In the genomic region with DNA sequence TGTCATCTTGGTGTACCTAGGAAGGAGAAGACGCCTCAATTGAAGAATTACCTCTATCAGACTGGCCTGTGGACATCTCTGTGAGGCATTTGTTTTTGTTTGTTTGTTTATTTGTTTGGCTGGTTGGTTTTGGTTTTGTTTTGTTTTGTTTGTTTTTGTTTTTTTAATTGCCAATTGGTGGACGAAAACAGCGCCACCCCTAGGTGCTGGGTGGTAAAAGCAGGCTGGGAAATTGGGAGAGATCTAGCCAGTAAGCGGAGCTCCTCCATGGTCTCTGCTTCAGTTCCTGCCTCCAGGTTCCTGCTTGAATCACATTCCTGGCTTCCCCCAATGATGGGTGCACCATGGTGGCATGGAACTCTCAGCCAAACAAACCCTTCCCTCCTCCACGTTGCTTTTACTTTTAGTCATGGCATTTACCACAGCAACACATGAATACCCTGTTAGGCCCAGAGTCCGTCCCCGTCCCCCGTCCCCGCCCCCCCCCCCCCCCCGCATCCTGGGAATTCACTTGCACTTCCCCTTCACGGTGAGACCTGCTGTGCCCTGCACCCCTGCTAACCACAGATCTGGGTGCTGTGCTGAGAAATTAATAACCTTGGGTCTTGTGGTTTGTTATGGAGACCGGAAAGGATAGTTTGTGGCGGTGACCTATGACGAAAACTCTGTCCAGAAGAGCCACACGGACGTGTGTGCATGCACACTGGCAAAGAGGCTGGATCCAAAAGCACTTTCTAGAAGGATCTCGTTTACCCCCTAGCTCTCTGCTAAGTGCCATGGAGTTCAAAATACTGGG, we compare ENCODE assay signal across 21 mouse cellular contexts. TPM values are rescaled to one million over a fixed set of nuclear protein-coding genes. Genes with fewer than 3 reads are reported as not detected.
DNase-seq lines count a peak whose midpoint lies in the region; ATAC-seq and TF ChIP-seq lines count a peak whose summit lies in the region.
"Had no signal": no experiment of that assay in that cellular context is flagged by ENCODE, and none has a peak within 500 bp of the region (broad histone marks: within the 10 kb centered on the region; RNA-seq: fewer than 3 reads in every experiment).

No protein-coding gene starts in this region.

- H3K27me3 ChIP-seq in C2C12 (ENCODE audit: control insufficient read depth, insufficient read depth, insufficient read length), result no peaks in the 10 kb centered on the region
- H3K27me3 ChIP-seq: forebrain, embryonic 15.5 days; hindbrain, embryonic 13.5 days; lung, embryonic 15.5 days; neural tube, embryonic 13.5 days had no signal

- H3K79me2 ChIP-seq in C2C12 (ENCODE audit: control insufficient read depth, insufficient read depth), result peaks cover 100% of the 10 kb centered on the region

- peak; percentile 34 for DNase-seq in adrenal gland, adult 2 months
- no peak for DNase-seq in adrenal gland, adult 18-20 months (ENCODE audit: low spot score in 2 of 2)
- no peak for DNase-seq in left cerebral cortex, adult 2 months (ENCODE audit: extremely low spot score in 1 of 2, low spot score in 2 of 2)
- DNase-seq in left cerebral cortex, adult 18-20 months (ENCODE audit: low spot score in 2 of 2), result no peak
- DNase-seq in right cerebral cortex, adult 18-20 months, result no peak
- no peak for DNase-seq in heart, postnatal 4 days
- DNase-seq: cerebellum, adult 11-12 months; cerebellum, postnatal 36 days; heart, adult 11 months; layer of hippocampus, adult 9-11 months; right cerebral cortex, postnatal 25 days; thymus, postnatal 36 days had no signal

- no peak overlapping the region for H3ac ChIP-seq in C2C12 (ENCODE audit: control insufficient read depth, insufficient read length, low read depth)

- intact Hi-C loops in left cerebral cortex, adult 2 months (cut with DNase I), result no loop called here

- no peak overlapping the region for H3K4me3 ChIP-seq in left cerebral cortex, adult 2 months
- no peak overlapping the region for H3K4me3 ChIP-seq in C2C12 (ENCODE audit: insufficient read depth, poor library complexity, severe bottlenecking)
- H3K4me3 ChIP-seq: erythroblast, embryonic 14.5 days; forebrain, embryonic 15.5 days; hindbrain, embryonic 13.5 days; lung, embryonic 15.5 days; midbrain, embryonic 10.5 days; neural tube, embryonic 13.5 days had no signal

- H3K36me3 ChIP-seq in C2C12 (ENCODE audit: control insufficient read depth, insufficient read depth), result peaks cover 49% of the 10 kb centered on the region
- H3K36me3 ChIP-seq: forebrain, embryonic 15.5 days; hindbrain, embryonic 13.5 days had no signal

- peak; percentile 69 for ATAC-seq in granulocyte monocyte progenitor cell, adult 5-6 weeks (replicated peaks; ENCODE audit: poor library complexity, severe bottlenecking)
- ATAC-seq: forebrain, embryonic 15.5 days; intestine, embryonic 16.5 days had no signal

- H3K79me3 ChIP-seq in C2C12 (ENCODE audit: low read depth), result peaks cover 85% of the 10 kb centered on the region

- H3K27ac ChIP-seq in left cerebral cortex, adult 2 months, result no peak overlapping the region
- H3K27ac ChIP-seq: forebrain, embryonic 15.5 days; hindbrain, embryonic 13.5 days; lung, embryonic 15.5 days; midbrain, embryonic 10.5 days; neural tube, embryonic 13.5 days had no signal

- peak; percentile 12 for TF ChIP-seq CTCF in left cerebral cortex, adult 2 months (IDR thresholded peaks at IDR 0.05)
- no peak for TF ChIP-seq CTCF in C2C12 (IDR thresholded peaks at IDR 0.05; ENCODE audit: control insufficient read depth, insufficient read depth, insufficient read length)

TF ChIP-seq in C2C12, 6 proteins besides CTCF, POLR2A, EP300 and RAD21:
- TF ChIP-seq CEBPB (IDR thresholded peaks at IDR 0.05; ENCODE audit: low read depth), result peak; percentile 3
- TF ChIP-seq MYOG (IDR thresholded peaks at IDR 0.05; ENCODE audit: control insufficient read depth, extremely low read depth, insufficient read length), result no peak
- no peak for TF ChIP-seq USF1 (IDR thresholded peaks at IDR 0.05; ENCODE audit: low read depth)

RNA-seq across cellular contexts. Expression of a gene that starts 27.9 kb away (rescaled TPM):
- 10 to 100 TPM; 52.5 to 65.1 TPM for total RNA-seq in adrenal gland, adult 2 months (2021)
- polyA plus RNA-seq in adrenal gland, adult 2 months (2012; rRNA removed), result 256 and 263 TPM in 2 replicates
- 10 to 100 TPM; 29.7 to 55.2 TPM for total RNA-seq in adrenal gland, adult 18-20 months (2021)
- 10 to 100 TPM; 38.4 to 41.6 TPM for total RNA-seq in left cerebral cortex, adult 2 months (2021)
- 10 to 100 TPM; 31.5 to 36.1 TPM for total RNA-seq in left cerebral cortex, adult 18-20 months (2021)
- 41.2 TPM for polyA plus RNA-seq in C2C12 (2012; fragmentation: generic; extraction: Trizol)
- total RNA-seq in granulocyte monocyte progenitor cell, adult 5-6 weeks (2014; fragmentation: Nextera tagmentation), result 33.3 and 52.1 TPM in 2 replicates
- total RNA-seq in granulocyte monocyte progenitor cell, adult 5-6 weeks (2017), result 3.5 and 6.1 TPM in 2 replicates
- total RNA-seq in heart, postnatal 4 days (2021), result 10 to 100 TPM; 51.6 to 52.0 TPM

RNA-seq across cellular contexts. Expression of a gene that starts 38.1 kb away (rescaled TPM):
- total RNA-seq in adrenal gland, adult 2 months (2021), result 100 to 1,000 TPM; 116 to 158 TPM
- polyA plus RNA-seq in adrenal gland, adult 2 months (2012; rRNA removed), result 204 and 217 TPM in 2 replicates
- 100 to 1,000 TPM; 114 to 139 TPM for total RNA-seq in adrenal gland, adult 18-20 months (2021)
- 100 to 1,000 TPM; 157 to 161 TPM for total RNA-seq in left cerebral cortex, adult 2 months (2021)
- total RNA-seq in left cerebral cortex, adult 18-20 months (2021), result 100 to 1,000 TPM; 154 to 168 TPM
- polyA plus RNA-seq in C2C12 (2012; fragmentation: generic; extraction: Trizol), result 148 TPM
- 97.0 and 99.2 TPM in 2 replicates for total RNA-seq in granulocyte monocyte progenitor cell, adult 5-6 weeks (2014; fragmentation: Nextera tagmentation)
- total RNA-seq in granulocyte monocyte progenitor cell, adult 5-6 weeks (2017), result 67.6 and 71.6 TPM in 2 replicates
- 10 to 100 TPM; 58.7 to 59.2 TPM for total RNA-seq in heart, postnatal 4 days (2021)

RNA-seq across cellular contexts. Expression of a gene that starts 48.6 kb away (rescaled TPM):
- 10 to 100 TPM; 13.4 to 18.6 TPM for total RNA-seq in adrenal gland, adult 2 months (2021)
- 44.5 and 52.6 TPM in 2 replicates for polyA plus RNA-seq in adrenal gland, adult 2 months (2012; rRNA removed)
- 10 to 100 TPM; 13.2 to 25.2 TPM for total RNA-seq in adrenal gland, adult 18-20 months (2021)
- total RNA-seq in left cerebral cortex, adult 2 months (2021), result 10 to 100 TPM; 46.5 to 50.4 TPM
- total RNA-seq in left cerebral cortex, adult 18-20 months (2021), result 10 to 100 TPM; 42.6 to 44.7 TPM
- 0.88 TPM for polyA plus RNA-seq in C2C12 (2012; fragmentation: generic; extraction: Trizol)
- 8.4 and 33.0 TPM in 2 replicates for total RNA-seq in granulocyte monocyte progenitor cell, adult 5-6 weeks (2014; fragmentation: Nextera tagmentation)
- total RNA-seq in granulocyte monocyte progenitor cell, adult 5-6 weeks (2017), result 11.9 and 19.1 TPM in 2 replicates
- 10 to 100 TPM; 32.7 to 33.4 TPM for total RNA-seq in heart, postnatal 4 days (2021)
- polyA plus RNA-seq: erythroblast, embryonic 14.5 days had no signal
